Mouse (Mus musculus): ENCODE measurements around the gene Pold2.
"Not testable (repeated sequence)": the region's sequence is repeated elsewhere in the genome, so short reads cannot be mapped to it uniquely, and the experiment has no call there.

The Pold2 gene

DNA sequence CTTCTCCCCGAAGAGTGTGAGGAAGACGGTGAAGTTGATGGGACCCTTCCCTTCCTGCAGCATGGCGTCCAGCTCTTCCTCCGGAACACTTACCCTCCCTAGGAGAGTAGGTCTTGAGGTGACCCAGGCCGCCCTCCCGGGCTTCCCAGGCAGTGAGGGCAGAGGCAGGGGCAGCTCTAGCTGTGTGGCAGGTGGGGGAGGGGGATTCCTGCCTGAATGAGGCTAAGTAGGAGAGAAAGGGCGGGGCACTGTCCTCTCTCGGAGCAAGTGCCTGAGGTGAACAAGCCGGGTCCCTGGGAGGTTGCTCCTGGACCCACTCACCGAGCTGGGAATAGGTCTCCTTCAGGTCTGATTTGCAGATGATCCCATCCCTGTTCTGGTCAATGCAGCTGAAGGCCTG, 19.7 kb upstream of the Pold2 start:
- DNase-seq (ENCODE audit: low spot score): no peak

DNA sequence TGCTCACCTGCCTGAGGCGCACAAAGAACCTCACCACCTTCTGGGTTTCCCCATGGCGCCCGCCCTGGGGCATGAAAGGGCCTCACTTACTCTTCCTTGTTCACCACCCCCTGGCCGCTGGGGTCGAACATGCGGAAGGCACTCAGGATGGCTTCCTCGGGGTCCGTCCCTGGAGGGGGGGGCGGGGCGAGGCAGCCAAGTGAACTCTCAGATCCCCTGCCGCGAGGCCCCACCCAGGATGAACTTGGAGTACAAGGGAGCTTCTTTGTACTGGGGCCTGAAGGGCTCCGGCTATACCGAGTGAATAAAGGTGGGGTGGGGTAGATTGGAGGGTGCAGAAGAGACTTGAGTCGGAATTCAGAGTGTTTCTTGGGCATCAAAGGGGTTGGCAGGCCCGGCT, 19.1 kb upstream of the Pold2 start:
- DNase-seq (ENCODE audit: low spot score): no peak

DNA sequence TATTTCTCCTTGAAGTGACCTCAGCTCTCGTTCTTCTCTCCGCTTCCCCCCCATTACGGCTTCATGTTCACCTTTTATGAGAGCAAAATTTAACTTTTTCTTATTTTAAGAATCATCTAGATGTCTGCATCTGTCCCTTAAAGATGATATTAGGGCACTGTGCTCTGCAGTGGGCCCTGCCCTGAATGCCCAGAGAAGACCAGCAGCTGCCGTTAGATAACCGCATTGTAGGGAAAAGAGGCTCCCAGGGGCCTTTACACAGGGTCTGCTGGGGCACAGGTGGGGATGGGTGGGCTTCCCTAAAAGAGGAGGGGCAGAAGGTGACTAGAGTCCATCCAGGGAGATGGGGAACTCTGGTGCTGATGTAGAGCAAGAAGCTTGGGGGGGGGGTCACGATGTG, 15.7 kb upstream of the Pold2 start:
- DNase-seq (ENCODE audit: low spot score): no peak

DNA sequence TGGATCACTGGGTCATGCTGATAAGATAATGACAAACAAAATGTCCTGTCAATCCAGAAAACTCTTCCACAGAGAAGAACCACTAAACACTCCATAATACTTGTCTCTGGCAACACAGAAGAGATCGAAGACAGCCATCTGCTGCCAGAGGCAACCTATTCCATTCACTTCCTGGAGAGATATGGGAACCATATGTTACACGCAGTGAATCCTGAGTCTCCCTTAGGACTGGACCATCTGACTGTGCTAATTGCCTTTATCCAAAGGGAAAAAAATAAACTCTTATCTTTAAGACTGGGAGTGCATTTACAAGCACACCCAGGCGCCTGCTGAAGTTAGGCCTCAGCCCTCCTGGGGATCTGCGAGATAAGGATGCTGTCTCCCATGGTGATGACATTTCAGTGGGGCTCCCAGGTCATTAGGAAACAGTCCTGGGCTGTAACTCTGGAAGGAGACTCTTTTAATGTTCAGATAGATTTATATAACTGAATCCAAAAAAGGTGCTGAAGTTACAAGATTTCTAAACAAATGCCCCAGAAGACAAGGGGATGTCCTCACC, 14.8 kb upstream of the Pold2 start:
- no peak for DNase-seq (ENCODE audit: low spot score)

DNA sequence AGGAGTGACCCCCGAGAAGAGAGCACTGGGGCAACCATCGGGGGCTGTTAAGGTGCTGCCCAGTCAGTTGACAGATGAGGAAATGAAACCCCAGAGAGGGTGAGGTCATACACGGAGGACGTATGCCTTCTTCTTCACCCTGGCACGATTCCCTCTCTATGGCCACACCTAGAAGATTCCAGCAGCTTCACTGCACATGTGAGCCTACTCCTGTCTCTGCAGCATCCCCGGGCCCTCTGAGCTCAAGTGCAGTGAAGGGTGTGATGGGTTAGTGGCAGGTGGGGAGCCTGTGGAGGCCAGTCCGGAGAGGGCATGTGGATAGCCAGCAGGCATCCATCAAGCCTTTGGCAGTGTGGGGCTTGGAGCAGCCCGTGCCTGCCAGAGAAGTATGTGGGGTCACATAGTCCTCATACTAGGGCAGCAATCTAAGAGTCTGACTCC, 14.1 kb upstream of the Pold2 start:
- DNase-seq (ENCODE audit: low spot score): no peak

DNA sequence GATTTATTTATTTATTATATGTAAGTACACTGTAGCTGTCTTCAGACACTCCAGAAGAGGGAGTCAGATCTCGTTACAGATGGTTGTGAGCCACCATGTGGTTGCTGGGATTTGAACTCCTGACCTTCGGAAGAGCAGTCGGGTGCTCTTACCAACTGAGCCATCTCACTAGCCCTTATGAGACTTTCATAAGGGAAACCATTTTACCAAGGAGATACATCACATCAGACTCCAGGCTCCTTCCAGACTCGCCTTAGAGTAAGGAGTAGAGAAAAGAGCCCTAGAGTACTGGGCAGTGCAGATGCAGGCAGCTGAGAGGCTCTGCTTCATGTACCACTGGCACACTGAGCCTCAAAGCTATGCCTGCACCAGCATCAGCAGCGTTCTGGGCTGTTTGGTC, 10.5 kb upstream of the Pold2 start:
- not testable (repeated sequence) for DNase-seq (ENCODE audit: low spot score)

DNA sequence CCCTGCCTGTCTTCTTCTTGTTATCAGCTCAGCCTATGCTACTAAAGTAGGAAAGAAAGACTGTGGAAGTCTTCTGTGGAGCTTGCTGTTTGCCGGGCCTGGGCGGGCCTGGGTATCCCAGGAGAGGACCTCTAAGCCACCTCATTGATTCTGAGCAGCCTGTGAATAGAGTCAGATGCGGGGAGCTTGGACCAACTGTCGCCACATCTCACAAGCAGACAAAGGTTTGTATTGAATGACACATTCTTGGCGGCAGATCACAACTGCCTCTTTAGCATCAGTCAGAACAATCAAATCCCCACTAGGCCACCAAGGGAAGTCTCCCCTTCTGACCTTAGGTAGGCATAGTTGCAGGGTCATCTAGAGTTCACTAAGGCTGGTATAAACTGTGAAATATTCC, 9.2 kb upstream of the Pold2 start:
- no peak for DNase-seq (ENCODE audit: low spot score)

DNA sequence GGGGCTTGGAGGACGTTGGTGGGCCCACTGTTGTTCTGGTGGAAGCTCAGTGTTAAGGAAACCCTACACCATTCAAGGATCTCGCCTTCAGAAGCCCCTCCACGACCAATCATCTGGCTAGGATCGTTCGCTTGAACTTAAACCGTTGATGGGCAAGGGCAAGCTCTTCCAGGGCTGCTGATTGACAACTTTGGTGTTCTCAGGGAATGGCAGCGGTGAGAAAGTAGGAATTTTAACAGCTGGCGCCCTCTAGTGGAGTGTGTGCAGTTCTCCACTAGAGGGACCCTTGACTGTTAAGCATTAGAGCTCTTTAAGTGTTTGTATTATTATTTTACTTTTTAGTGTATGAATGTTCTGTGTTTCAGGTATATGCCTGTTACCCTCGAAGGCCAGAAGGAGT, 8.1 kb upstream of the Pold2 start:
- no peak for DNase-seq (ENCODE audit: low spot score)

DNA sequence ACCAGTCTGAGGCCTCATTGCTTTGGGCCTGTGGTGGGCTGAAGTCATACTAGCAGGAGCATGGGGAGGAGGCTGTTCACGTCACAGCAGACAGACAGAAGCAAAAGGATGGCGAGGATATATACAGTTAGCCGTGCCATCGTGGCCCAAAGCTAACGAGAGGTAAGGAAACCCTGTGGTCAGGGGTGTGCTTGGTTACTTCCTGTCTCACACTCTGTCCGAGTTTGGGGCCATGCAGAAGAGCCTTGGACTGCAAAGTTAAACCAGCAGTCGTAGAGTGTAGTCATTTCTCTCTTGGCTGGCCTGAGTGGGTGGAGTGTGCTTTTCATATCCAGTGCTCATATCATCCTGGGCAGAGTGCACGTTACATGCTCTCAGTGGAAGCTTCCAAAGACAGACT, 4.4 kb upstream of the Pold2 start:
- no peak for DNase-seq (ENCODE audit: low spot score)

DNA sequence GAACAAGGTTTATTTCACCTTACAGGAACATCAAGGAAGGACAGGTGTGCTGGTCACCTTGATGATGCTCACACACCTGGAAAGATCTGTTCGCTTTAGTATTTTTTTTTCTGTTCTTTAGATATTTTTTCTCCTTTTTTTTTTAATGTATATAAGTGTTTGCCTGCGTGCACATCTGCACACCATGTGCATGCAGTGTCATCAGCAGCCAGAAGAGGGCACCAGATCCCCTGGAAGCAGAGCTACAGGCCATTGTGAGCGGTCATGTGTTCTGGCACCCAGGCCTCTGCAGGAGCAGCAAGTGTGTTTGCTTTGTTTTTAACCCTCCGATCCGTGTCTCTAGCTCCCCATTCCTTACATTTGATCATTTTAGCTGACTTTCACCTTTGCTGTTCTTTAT, 1.8 kb upstream of the Pold2 start:
- DNase-seq (ENCODE audit: low spot score): no peak

DNA sequence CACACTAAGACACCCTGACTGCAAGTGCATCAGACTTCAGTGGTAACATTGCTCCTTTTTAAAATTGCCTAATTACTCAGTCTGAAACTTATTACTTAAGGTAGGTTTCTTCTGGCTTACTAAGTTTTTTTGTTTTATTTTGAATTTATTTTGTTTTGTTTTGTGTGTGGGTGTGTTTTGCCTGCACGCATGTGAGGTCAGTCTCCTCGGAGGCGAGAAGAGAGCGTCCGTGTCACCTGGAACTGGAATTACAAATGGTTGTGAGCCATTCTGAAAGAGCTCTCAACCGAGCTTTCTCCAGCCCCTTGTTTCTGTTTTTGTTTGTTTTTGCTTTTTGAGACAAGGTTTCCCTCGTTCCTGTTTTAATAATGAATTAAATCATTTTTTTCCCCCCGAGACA, 569 bp upstream of the Pold2 start:
- no peak for DNase-seq (ENCODE audit: low spot score)

DNA sequence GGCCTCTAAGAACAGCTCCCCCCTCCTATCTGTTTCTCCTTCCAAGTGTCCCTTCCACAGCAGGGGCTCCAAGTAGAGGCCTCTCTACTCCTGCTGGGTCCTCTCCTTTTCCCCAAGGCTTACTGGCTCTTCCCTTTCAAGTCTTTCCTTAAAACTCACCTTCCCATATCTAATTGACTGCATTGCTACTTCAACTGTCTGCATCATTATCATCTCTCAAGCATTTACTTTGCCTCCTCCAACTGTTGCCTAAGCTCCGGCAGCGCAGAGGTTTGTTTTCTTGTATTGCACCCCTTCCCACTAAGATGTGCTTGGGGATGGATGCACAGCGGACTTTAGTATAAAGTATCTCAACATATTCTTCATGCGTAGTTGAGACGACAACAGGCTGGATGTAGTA, 671 bp downstream of the Pold2 start:
- no peak for DNase-seq (ENCODE audit: low spot score)

DNA sequence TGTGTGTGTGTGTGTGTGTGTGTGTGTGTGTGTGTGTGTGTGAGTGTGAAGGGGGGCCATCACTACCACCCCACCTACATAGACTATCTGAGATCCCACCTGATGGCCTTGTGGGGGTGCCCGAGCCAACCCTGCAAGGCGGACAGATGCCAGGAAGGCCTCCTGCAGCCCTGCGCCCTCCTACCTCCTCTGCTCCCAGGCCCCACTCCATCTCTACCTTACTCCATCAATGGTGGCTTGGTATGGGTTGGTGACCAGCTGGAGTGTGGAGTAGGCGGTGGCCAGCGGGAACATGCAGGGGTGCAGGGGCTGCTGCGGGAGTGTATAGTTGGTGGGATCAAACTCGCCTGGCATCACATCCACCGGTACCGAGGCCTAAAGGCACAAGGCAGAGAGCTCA, 4.9 kb downstream of the Pold2 start:
- DNase-seq (ENCODE audit: low spot score): no peak

DNA sequence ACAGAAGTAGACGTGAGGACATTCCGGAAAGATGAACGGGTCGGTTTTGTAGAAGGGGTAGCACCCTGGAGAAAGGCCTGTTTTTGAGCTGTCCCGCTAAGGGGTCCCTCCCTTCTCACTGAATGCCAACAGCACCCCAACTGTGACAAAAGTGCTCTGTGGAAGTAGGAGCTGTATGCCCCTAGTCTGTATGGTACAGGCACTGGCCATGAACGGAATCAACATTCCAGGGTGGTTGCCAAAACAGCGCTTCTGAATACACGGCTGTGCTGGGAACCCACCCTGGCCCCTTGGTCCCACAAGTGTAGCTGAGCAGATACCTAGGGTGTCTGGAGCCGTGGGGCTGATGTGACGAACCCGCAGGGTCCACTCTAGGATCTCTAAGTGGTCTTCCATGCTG, 5.4 kb downstream of the Pold2 start:
- DNase-seq (ENCODE audit: low spot score): no peak

DNA sequence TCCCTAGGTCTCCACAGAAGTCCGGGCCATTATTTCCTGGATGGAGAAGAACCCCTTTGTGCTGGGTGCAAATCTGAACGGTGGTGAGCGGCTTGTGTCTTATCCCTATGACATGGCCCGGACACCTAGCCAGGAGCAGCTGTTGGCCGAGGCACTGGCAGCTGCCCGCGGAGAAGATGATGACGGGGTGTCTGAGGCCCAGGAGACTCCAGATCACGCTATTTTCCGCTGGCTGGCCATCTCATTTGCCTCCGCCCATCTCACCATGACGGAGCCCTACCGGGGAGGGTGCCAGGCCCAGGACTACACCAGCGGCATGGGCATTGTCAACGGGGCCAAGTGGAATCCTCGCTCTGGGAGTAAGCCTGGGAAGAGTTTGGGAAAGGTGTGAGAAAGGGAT, 8.0 kb downstream of the Pold2 start:
- DNase-seq (ENCODE audit: low spot score): no peak

DNA sequence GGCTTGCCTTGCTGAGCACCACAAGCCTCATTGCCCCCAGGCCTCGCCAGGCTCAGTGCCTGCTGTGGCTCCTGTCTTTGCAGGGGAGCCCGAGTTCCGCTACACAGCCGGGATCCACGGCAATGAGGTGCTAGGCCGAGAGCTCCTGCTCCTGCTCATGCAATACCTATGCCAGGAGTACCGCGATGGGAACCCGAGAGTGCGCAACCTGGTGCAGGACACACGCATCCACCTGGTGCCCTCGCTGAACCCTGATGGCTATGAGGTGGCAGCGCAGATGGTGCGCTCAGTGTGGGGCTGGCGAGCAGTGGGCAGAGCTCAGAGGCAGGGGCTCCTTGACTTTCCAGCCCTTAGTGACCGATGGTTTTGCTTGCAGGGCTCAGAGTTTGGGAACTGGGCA, 8.8 kb downstream of the Pold2 start:
- DNase-seq (ENCODE audit: low spot score): no peak

DNA sequence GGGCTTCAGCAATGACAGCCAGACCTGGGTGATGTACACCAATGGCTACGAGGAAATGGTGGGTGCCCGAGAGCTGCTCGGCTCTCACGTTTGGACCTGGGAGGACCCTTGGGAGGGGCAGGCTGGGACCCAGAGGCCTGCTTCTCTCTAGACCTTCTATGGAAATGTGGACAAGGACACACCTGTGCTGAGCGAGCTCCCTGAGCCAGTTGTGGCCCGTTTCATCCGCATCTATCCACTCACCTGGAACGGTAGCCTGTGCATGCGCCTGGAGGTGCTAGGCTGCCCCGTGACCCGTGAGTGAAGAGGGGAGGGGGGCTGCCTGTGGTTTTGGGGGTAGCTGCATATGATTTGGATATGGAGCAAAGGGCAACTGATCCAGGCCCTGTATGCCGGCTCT, 9.8 kb downstream of the Pold2 start:
- no peak for DNase-seq (ENCODE audit: low spot score)

DNA sequence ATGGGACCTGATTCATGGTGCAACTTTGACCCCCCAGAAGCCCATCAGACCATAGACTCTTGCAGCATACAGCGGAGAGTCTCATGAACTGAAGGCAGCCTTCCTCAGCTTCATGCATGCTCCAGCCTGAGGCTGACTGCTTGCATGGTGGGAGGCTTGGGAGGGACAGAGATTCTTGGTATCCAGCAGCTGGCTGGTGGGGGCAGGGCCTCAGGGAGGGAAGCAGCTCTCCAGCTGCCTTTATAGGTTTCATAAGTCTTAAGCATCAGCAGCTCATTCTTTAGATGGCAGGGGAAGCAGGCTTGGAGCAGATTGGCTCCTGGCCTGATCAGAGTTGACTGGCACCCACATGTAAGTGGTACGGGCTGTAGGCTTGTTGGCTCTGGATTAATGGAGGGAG, 10.9 kb downstream of the Pold2 start:
- DNase-seq (ENCODE audit: low spot score): no peak

DNA sequence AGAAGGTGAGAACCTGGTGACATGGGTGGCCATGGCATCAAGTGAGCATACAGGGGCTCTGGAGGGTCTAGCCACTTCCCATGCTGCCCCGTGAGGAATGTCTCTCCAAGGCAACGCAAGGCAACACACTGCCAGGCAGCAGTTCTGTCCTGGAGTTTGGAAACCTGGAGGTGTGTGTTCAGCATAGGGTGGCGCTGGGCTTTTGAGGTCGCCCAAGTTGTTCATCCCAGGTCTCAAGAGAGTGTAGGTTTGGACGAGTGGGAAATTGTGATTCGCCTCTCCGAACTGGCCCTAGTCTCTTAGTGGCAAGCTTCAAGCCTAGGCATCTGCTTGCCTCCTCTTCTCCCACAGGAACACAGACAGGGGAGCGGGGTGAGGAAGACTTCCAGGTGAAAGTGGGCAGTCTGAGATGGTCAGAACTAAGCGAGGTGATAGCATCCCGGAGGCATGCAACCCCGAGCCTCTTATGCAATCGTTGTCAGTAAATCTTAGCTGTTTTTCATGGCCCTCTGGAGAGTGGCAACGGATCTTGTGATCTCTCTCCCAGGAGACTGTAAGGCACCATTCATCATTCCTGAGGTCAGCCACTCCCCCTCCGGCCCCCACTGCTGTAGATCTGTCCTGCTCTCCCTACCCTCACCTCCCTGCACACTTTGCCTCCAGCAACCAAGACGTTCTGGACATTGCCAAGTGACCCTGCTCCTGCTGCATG, 15.5 kb downstream of the Pold2 start:
- no peak for DNase-seq (ENCODE audit: low spot score)

DNA sequence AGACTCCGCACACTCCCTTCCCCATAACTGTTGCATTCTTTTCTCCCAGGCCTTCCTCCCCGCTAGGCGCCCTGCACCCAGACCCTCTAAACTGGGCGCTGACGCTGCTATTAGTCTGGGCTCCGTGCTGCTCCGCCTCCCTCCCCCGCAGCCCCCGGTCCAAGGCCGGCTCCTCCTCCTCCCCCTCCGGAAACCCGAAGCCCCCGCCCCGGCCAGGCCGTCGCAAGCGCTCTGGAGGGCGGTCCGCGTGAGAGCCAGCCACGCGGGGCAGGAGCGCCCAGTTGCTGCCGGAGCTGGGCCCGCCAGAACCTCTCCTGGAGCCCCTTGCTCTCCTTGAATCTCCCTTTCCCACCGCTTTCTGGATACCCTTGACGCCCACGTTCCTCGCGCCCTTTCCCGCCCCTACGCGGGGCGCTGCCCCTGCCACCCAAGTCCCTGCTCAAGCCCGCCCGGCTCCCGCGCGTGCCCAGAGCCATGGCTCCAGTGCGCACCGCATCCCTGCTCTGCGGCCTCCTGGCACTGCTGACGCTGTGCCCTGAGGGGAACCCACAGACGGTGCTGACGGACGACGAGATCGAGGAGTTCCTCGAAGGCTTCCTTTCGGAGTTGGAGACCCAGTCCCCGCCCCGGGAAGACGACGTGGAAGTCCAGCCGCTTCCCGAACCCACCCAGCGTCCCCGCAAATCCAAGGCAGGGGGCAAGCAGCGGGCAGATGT, 16.3 kb downstream of the Pold2 start, which contains the start of gene Aebp1:
Aebp1 (plus strand) TSS at position 270 of the 716 bp plus-strand sequence.
- no peak for DNase-seq (ENCODE audit: low spot score)

DNA sequence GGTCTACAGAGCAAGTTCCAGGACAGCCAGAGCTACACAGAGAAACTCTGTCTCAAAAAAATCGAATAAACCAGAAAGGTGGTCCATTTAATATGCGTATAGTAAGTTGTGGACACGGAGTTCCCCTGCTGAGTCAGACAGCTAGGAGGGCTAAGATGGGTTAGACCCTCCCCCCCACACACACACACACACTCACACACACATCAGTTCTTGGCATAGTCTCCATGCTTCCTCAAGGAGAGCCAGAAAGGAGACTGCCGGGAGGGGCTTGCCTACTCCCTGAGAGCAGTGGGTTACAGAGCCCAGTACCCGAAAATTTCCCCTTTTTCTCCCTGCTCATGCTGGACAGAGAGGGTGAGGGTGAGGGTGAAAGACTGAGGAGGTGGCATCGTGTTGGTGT, 17.5 kb downstream of the Pold2 start:
- no peak for DNase-seq (ENCODE audit: low spot score)

DNA sequence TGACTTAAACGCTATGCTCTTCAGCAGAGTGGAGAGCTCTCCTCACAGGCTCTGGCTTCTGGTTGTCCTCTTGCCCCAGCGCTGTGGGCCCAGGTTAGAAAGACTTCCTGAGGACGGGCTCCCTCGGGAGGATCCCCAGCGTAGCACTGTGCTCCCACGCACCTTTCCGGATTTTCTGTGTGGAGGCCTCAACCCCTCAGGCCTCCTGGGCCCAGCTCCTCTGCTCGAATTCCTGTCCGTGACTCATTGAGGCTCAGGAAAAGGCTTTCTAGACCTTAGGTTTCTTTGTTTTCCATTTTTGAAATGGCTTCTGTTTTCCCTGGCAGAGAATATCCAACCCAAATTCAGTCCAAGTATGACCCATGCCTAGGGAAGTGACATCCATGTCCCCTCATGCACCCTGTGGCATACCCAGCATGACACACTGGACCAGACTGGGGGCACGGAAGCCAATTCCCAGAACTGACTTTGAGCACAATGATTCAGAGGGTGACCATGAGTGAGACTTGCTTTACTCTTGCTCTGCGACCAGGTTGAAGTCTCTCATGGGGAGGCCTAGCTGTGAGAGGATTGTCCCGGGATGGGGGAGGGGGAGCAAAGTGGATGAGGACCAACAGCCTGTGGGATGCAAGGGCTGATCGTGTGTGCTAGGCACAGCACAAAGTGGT, 18.1 kb downstream of the Pold2 start:
- DNase-seq (ENCODE audit: low spot score): no peak

DNA sequence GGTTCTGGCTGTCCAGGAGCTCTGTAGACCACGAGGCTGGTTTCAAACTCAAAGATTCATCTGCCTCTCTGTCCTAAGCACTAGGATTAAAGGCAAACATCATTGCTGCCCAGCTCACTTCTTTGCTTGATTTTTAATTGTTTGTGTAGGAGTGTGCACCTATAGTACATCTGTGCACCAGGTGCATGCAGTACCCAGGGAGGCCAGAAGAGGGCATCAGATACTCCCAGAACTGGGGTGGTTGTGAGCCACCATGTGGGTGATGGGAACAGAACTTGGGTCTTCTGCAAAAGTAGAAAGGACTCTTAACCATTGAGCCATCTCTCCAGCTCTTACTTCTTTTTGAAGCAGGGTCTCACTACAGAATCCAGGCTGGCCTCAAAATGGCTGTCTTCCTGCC, 19.4 kb downstream of the Pold2 start:
- DNase-seq (ENCODE audit: low spot score): no peak
